ENCODE assay signal across 11 mouse cellular contexts in the genomic region with DNA sequence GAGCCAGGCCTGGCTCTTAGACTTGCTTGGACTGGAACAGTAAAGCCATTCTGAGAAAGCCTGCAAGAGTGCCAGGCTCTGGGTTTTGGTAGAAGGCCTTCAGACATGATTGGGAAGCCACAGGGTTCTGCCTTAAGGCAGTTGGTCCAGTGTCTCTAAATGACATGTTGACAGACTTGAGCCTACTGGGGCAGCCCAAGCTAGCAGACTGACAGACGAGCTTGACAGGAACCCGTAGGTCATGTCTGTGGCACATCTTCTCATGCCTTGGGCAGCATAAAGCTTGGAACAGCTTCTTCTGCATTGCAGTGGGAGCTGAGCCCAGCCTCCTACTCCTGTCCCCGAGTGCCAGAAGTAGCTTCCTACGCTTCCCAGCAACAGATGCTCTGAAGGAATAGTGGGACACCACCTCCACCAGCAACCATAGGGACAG. TPM values are rescaled to one million over a fixed set of nuclear protein-coding genes. Genes with fewer than 3 reads are reported as not detected.
DNase-seq lines count a peak whose midpoint lies in the region; ATAC-seq lines count a peak whose summit lies in the region.
"Had no signal": no experiment of that assay in that cellular context is flagged by ENCODE, and none has a peak within 500 bp of the region (broad histone marks: within the 10 kb centered on the region; RNA-seq: fewer than 3 reads in every experiment).

No protein-coding gene starts in this region.

- H3K27ac ChIP-seq in heart, embryonic 12.5 days (ENCODE audit: poor library complexity, severe bottlenecking), result 0 out of 2 replicates have a peak overlapping the region, but pooled peaks have one; percentile 0
- no peak overlapping the region for H3K27ac ChIP-seq in kidney, embryonic 15.5 days
- H3K27ac ChIP-seq: lung, embryonic 15.5 days had no signal

- H3K36me3 ChIP-seq in heart, embryonic 12.5 days, result peaks cover 38% of the 10 kb centered on the region
- H3K36me3 ChIP-seq in kidney, embryonic 15.5 days, result peaks cover 43% of the 10 kb centered on the region

- H3K9ac ChIP-seq in heart, embryonic 12.5 days, result no peak overlapping the region
- no peak overlapping the region for H3K9ac ChIP-seq in kidney, embryonic 15.5 days
- H3K9ac ChIP-seq: lung, embryonic 15.5 days had no signal

- WGBS in heart, embryonic 12.5 days, result 76% methylated on average over 4 of the region's 4 CpGs
- WGBS in kidney, embryonic 15.5 days, result 88% methylated on average over 4 of the region's 4 CpGs

- no peaks in the 10 kb centered on the region for H3K9me3 ChIP-seq in heart, embryonic 12.5 days (replicated peaks)
- no peaks in the 10 kb centered on the region for H3K9me3 ChIP-seq in kidney, embryonic 15.5 days (replicated peaks)
- H3K9me3 ChIP-seq: lung, embryonic 15.5 days had no signal

- H3K4me1 ChIP-seq in heart, embryonic 12.5 days (replicated peaks), result peaks cover 84% of the 10 kb centered on the region
- peaks cover 50% of the 10 kb centered on the region for H3K4me1 ChIP-seq in kidney, embryonic 15.5 days

- no peak for DNase-seq in heart, adult 9 months (ENCODE audit: low spot score in 2 of 2)
- peak; percentile 92 for DNase-seq in right cerebral cortex, adult 18-20 months
- DNase-seq in right cerebral cortex, postnatal 4 days, result no peak
- DNase-seq in layer of hippocampus, postnatal 14 days (ENCODE audit: low spot score in 2 of 2), result peak; percentile 59 to 77
- DNase-seq in telencephalon, adult 2 months (ENCODE audit: low read depth, low spot score), result peak; percentile 91
- no peak for DNase-seq in Muller cell, postnatal 12 days (ENCODE audit: inconsistent ontology term)
- DNase-seq: thymus, adult 2 months had no signal

- no peaks in the 10 kb centered on the region for H3K27me3 ChIP-seq in heart, embryonic 12.5 days (replicated peaks)
- H3K27me3 ChIP-seq in kidney, embryonic 15.5 days, result no peaks in the 10 kb centered on the region
- H3K27me3 ChIP-seq: lung, embryonic 15.5 days had no signal

- H3K4me2 ChIP-seq in heart, embryonic 12.5 days, result no peak overlapping the region
- no peak overlapping the region for H3K4me2 ChIP-seq in kidney, embryonic 15.5 days
- H3K4me2 ChIP-seq: lung, embryonic 15.5 days had no signal

- ATAC-seq in heart, embryonic 12.5 days (ENCODE audit: insufficient number of reproducible peaks, low FRiP score), result no peak
- ATAC-seq in kidney, embryonic 15.5 days (replicated peaks; ENCODE audit: low FRiP score), result no peak
- ATAC-seq: intestine, embryonic 16.5 days had no signal

- no peak overlapping the region for H3K4me3 ChIP-seq in heart, embryonic 12.5 days
- H3K4me3 ChIP-seq in kidney, embryonic 15.5 days (replicated peaks), result no peak overlapping the region
- H3K4me3 ChIP-seq: lung, embryonic 15.5 days had no signal

RNA-seq across cellular contexts. Expression of gene Fkrp, which starts 5.2 kb away (rescaled TPM):
- polyA plus RNA-seq in heart, embryonic 12.5 days (2016; fragmentation: Nextera tagmentation; extraction: Ambion mirVana), result 37.6 and 37.8 TPM in 2 replicates
- 10 to 100 TPM; 45.9 to 46.2 TPM for total RNA-seq in layer of hippocampus, postnatal 14 days (2021)
- polyA plus RNA-seq in kidney, embryonic 15.5 days (2015; fragmentation: Nextera tagmentation; extraction: Ambion mirVana), result 32.0 and 34.1 TPM in 2 replicates

RNA-seq across cellular contexts. Expression of gene Strn4, which starts 6.0 kb away (rescaled TPM):
- 97.4 and 103 TPM in 2 replicates for polyA plus RNA-seq in heart, embryonic 12.5 days (2016; fragmentation: Nextera tagmentation; extraction: Ambion mirVana)
- total RNA-seq in layer of hippocampus, postnatal 14 days (2021), result 100 to 1,000 TPM; 279 to 300 TPM
- 91.5 and 99.8 TPM in 2 replicates for polyA plus RNA-seq in kidney, embryonic 15.5 days (2015; fragmentation: Nextera tagmentation; extraction: Ambion mirVana)

RNA-seq across cellular contexts. Expression of gene Prkd2, which starts 21.0 kb away (rescaled TPM):
- 10.8 and 11.8 TPM in 2 replicates for polyA plus RNA-seq in heart, embryonic 12.5 days (2016; fragmentation: Nextera tagmentation; extraction: Ambion mirVana)
- total RNA-seq in layer of hippocampus, postnatal 14 days (2021), result 1 to 10 TPM; 6.8 to 9.1 TPM
- polyA plus RNA-seq in kidney, embryonic 15.5 days (2015; fragmentation: Nextera tagmentation; extraction: Ambion mirVana), result 14.6 and 17.7 TPM in 2 replicates

RNA-seq across cellular contexts. Expression of gene Slc1a5, which starts 40.5 kb away (rescaled TPM):
- 50.8 and 52.0 TPM in 2 replicates for polyA plus RNA-seq in heart, embryonic 12.5 days (2016; fragmentation: Nextera tagmentation; extraction: Ambion mirVana)
- total RNA-seq in layer of hippocampus, postnatal 14 days (2021), result 1 to 10 TPM; 5.5 to 5.8 TPM
- 46.9 and 48.6 TPM in 2 replicates for polyA plus RNA-seq in kidney, embryonic 15.5 days (2015; fragmentation: Nextera tagmentation; extraction: Ambion mirVana)

RNA-seq across cellular contexts. Expression of gene Dact3, which starts 53.4 kb away (rescaled TPM):
- polyA plus RNA-seq in heart, embryonic 12.5 days (2016; fragmentation: Nextera tagmentation; extraction: Ambion mirVana), result 14.3 and 15.2 TPM in 2 replicates
- 100 to 1,000 TPM; 115 to 120 TPM for total RNA-seq in layer of hippocampus, postnatal 14 days (2021)
- 2.6 TPM in 2 replicates for polyA plus RNA-seq in kidney, embryonic 15.5 days (2015; fragmentation: Nextera tagmentation; extraction: Ambion mirVana)

Comparison
In these comparisons a context has a peak if more than half of its experiments do, and no peak if none do; other contexts are left out.
1. DNase-seq: peak in right cerebral cortex, adult 18-20 months (single experiment), layer of hippocampus, postnatal 14 days (2 of 2) and telencephalon, adult 2 months (single experiment); none in heart, adult 9 months (0 of 2), right cerebral cortex, postnatal 4 days (single experiment) and Muller cell, postnatal 12 days (single experiment).